Mouse (Mus musculus) liver, embryonic 16.5 days (tissue): ENCODE measurements at regions not wholly inside any gene's neighbourhood (a gene's known extent, or its start where the extent isn't known, plus 50 kb on each side); places are given as distances from the start of the nearest gene placed in this dataset.

Source experiments
- ATAC-seq: fragments of 200-750 bp; cut with Nextera tagmentation; 2 replicates; pipeline ENCODE4 v1.8.0; 2017; ENCODE audit warnings: low read depth, mild to moderate bottlenecking, moderate number of reproducible peaks, moderate library complexity
- H3K27ac ChIP-seq: fragments of 300-500 bp; sonication (generic); 2 replicates; pipeline ENCODE4 v1.5.1; 2014; ENCODE audit warnings: mild to moderate bottlenecking, low read length
- H3K27me3 ChIP-seq: fragments of 300-500 bp; sonication (generic); 2 replicates; pipeline ENCODE4 v1.6.1; 2014; ENCODE audit warnings: low read depth, low read length, mixed read lengths; ENCODE audit not compliant: control insufficient read depth, insufficient read depth
- H3K36me3 ChIP-seq: fragments of 300-500 bp; sonication (generic); 2 replicates; pipeline ENCODE4 v1.6.1; 2014; ENCODE audit warnings: mild to moderate bottlenecking; ENCODE audit not compliant: control insufficient read depth, insufficient read depth
- H3K4me1 ChIP-seq: fragments of 300-500 bp; sonication (generic); 2 replicates; pipeline ENCODE4 v1.6.1; 2014; ENCODE audit warnings: low read depth, low read length, mixed read lengths; ENCODE audit not compliant: control insufficient read depth
- H3K4me2 ChIP-seq: fragments of 300-500 bp; sonication (generic); 2 replicates; pipeline ENCODE4 v1.6.1; 2014; ENCODE audit warnings: low read depth, low read length, mixed read lengths
- H3K4me3 ChIP-seq: fragments of 300-500 bp; sonication (generic); 2 replicates; pipeline ENCODE4 v1.5.1; 2014; ENCODE audit warnings: low read depth, mild to moderate bottlenecking, low read length
- H3K9ac ChIP-seq: fragments of 300-500 bp; sonication (generic); 2 replicates; pipeline ENCODE4 v1.6.1; 2014; ENCODE audit warnings: low read depth, low read length
- H3K9me3 ChIP-seq: fragments of 300-500 bp; sonication (generic); replicated peaks from 2 replicates; pipeline ENCODE4 v1.6.1; 2016; ENCODE audit warnings: low read length; ENCODE audit not compliant: control insufficient read depth
- WGBS: fragments of 180-500 bp; shearing (Covaris S2); extraction: QIAGEN DNeasy Blood & Tissue Kit; methylation state at CpG from one replicate; pipeline ENCODE4 v1.1.7; 2014; ENCODE audit not compliant: insufficient replicate concordance; 5-methylcytosine and 5-hydroxymethylcytosine counted together

- 25% methylated on average over 2 of the region's 2 CpGs for WGBS
- H3K9me3 ChIP-seq = no peaks in the 10 kb centered on the region
- H3K4me1 ChIP-seq = no peaks in the 10 kb centered on the region
- H3K9ac ChIP-seq = no peak overlapping the region
- no peaks in the 10 kb centered on the region for H3K27me3 ChIP-seq
- H3K4me2 ChIP-seq = no peak overlapping the region
- no peak overlapping the region for H3K4me3 ChIP-seq
- H3K27ac ChIP-seq = no peak overlapping the region
- ATAC-seq = no peak
- no peaks in the 10 kb centered on the region for H3K36me3 ChIP-seq
Observed at GRCm38 (mm10) chr11:28782486-28782885, 70.5 kb upstream of the Efemp1 start.

DNA sequence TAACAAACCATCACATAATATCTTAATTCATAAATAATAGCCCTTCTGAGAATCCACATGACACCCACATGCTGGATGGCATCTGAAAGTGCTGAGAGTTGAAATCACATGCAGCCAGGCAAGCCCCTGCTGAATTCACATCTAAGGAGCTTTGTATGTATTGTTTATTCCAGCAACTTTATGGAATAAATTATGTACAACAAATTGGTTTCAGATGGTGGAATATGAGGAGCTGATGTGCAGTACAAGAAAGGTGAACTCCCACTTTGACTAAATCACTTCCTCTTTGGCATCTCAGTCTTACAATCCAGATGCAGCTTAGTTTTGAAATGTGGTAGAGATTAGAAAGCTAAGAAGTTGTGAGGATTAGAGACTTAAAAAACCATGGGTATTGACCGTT lies 82.2 kb upstream of the Efemp1 start:
- no peaks in the 10 kb centered on the region for H3K9me3 ChIP-seq
- H3K4me1 ChIP-seq = no peaks in the 10 kb centered on the region
- no peaks in the 10 kb centered on the region for H3K27me3 ChIP-seq
- H3K27ac ChIP-seq = no peak overlapping the region
- no peak overlapping the region for H3K4me3 ChIP-seq
- 59% methylated on average over 1 of the region's 1 CpGs for WGBS
- H3K9ac ChIP-seq = no peak overlapping the region
- H3K4me2 ChIP-seq = no peak overlapping the region
- no peaks in the 10 kb centered on the region for H3K36me3 ChIP-seq
- ATAC-seq = no peak

GRCm38 (mm10) chr11:28760751-28761150 lies 92.3 kb upstream of the Efemp1 start:
- Histone ChIP-seq H3K9ac (no peak overlapping the region), H3K36me3 (no peaks in the 10 kb centered on the region), H3K9me3 (no peaks in the 10 kb centered on the region), H3K4me2 (no peak overlapping the region), H3K4me1 (no peaks in the 10 kb centered on the region), H3K27me3 (no peaks in the 10 kb centered on the region), H3K27ac (no peak overlapping the region), H3K4me3 (no peak overlapping the region)
- no peak for ATAC-seq

DNA sequence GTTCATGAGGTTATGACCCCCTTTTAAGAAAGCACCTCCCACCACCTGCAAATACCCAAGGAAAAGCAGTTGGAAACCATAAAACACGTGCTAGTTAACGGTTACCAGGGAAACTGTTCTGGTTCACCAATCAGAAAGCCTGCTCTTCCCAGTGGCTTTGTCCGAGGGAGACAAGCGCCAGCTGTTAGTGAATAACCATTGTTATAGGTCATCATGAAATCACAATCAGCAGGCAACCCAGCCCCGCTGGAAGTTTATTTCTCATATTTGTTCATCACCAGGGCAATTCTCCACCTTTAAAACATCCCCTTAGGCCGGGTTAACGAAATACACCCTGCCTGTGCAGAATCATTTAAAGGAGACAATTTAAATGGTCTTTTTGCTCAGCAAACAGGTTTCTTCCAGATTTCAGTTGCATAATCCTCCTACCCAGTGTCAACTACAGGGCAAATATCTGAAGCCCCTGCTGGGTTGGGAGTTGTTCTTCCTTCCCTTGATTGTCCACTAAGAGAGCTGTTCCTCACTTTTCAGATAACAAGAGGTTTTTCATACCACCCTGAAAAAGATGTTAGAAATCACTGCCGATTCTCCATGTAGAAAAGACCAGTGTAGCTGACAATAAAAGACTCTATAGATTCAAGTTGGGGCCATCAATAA lies 117.9 kb upstream of the Efemp1 start:
- Histone ChIP-seq H3K27ac (no peak overlapping the region), H3K4me3 (no peak overlapping the region), H3K9me3 (no peaks in the 10 kb centered on the region), H3K27me3 (no peaks in the 10 kb centered on the region), H3K4me1 (no peaks in the 10 kb centered on the region), H3K4me2 (no peak overlapping the region), H3K36me3 (no peaks in the 10 kb centered on the region), H3K9ac (no peak overlapping the region)
- 14% methylated on average over 8 of the region's 8 CpGs for WGBS
- ATAC-seq = no peak

DNA sequence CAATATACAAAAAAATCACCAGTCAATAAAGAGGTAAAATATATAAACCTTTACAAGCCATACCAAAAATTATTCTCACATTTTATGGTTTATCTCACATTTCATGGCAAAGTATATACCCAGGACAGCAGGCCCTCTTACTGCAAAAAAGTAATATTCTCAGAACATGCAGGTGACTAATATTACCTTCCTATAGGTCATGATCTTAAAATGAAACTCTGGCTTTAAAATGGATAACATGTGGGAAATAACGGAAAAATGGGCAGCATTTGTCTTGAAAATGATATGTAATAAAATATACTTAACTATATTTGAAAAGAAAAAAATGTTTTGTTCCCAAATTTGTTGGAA lies 118.4 kb upstream of the Efemp1 start:
- H3K36me3 ChIP-seq = no peaks in the 10 kb centered on the region
- 39% methylated on average over 1 of the region's 1 CpGs for WGBS
- no peaks in the 10 kb centered on the region for H3K4me1 ChIP-seq
- H3K4me2 ChIP-seq = no peak overlapping the region
- no peak overlapping the region for H3K27ac ChIP-seq
- H3K9ac ChIP-seq = no peak overlapping the region
- H3K4me3 ChIP-seq = no peak overlapping the region
- H3K27me3 ChIP-seq = no peaks in the 10 kb centered on the region
- no peaks in the 10 kb centered on the region for H3K9me3 ChIP-seq
- no peak for ATAC-seq

DNA sequence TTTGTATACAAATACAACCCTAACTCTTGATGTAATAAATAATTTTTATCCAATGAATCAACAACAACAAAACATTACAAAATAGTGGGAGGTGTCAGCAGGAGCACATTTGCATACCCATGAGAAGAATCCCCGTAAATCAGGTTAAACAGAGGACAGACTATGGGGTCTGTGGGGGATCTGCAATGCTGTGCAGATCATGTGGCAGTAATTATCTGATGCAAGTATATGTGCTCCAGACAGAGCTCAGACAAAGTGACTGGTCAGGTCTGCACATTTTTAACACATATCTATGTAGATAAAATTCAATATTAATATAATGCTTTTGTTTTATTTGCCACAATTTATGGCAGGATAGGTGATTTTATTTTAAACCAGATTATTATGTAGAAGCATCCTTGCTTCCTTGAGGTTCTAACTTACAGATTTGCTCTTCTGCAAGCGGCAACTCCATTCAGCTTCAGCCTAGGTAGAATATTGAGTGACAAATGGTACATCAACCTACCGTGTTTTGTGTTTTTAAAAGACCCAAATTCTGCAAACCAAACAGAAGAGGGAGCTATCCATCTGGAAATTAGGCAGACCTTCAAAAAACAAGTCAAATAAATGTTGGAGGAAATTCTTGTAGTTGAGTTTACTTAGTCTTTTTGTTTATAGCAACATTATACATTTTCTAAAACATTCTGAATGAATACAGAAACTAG lies 119.0 kb upstream of the Efemp1 start:
- Histone ChIP-seq H3K4me1 (no peaks in the 10 kb centered on the region), H3K36me3 (no peaks in the 10 kb centered on the region), H3K27me3 (no peaks in the 10 kb centered on the region), H3K9ac (no peak overlapping the region), H3K27ac (no peak overlapping the region), H3K4me2 (no peak overlapping the region), H3K9me3 (no peaks in the 10 kb centered on the region), H3K4me3 (no peak overlapping the region)
- WGBS = 35% methylated on average over 3 of the region's 3 CpGs
- no peak for ATAC-seq

- H3K4me2 ChIP-seq = no peak overlapping the region
- no peak overlapping the region for H3K27ac ChIP-seq
- no peaks in the 10 kb centered on the region for H3K36me3 ChIP-seq
- H3K9ac ChIP-seq = no peak overlapping the region
- H3K9me3 ChIP-seq = no peaks in the 10 kb centered on the region
- no peak overlapping the region for H3K4me3 ChIP-seq
- 33% methylated on average over 2 of the region's 2 CpGs for WGBS
- H3K4me1 ChIP-seq = no peaks in the 10 kb centered on the region
- H3K27me3 ChIP-seq = no peaks in the 10 kb centered on the region
- no peak for ATAC-seq
Observed at GRCm38 (mm10) chr11:28730140-28730539, 122.9 kb upstream of the Efemp1 start.

GRCm38 (mm10) chr11:28709511-28709910 lies 125.4 kb upstream of the Ccdc85a start:
- Histone ChIP-seq H3K4me3 (no peak overlapping the region), H3K9ac (no peak overlapping the region), H3K4me2 (no peak overlapping the region), H3K36me3 (no peaks in the 10 kb centered on the region), H3K27me3 (no peaks in the 10 kb centered on the region), H3K27ac (no peak overlapping the region), H3K4me1 (no peaks in the 10 kb centered on the region), H3K9me3 (no peaks in the 10 kb centered on the region)
- 49% methylated on average over 3 of the region's 3 CpGs for WGBS
- no peak for ATAC-seq

DNA sequence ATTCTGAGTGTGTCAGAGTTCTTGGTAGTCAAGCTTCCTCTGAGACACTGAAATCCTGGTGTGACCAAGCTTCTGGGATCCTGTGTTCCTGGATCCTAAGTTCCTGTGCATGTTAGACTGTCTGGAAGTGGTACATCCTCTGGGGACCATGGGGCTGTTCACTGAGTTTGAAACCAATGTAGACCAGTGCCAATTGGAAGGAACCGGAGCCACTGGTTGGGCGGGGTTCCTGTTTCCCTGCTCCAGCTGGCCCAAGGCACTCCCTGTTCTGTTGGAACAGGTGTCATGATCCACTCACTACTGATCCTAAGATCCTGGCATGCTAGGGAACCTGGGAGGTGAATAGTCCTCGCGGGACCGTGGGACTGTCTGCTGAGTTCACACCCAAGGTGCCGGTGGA lies 124.3 kb upstream of the Ccdc85a start:
- 78% methylated on average over 6 of the region's 6 CpGs for WGBS
- Histone ChIP-seq H3K9ac (no peak overlapping the region), H3K27ac (no peak overlapping the region), H3K27me3 (no peaks in the 10 kb centered on the region), H3K36me3 (no peaks in the 10 kb centered on the region), H3K4me1 (no peaks in the 10 kb centered on the region), H3K9me3 (no peaks in the 10 kb centered on the region), H3K4me3 (no peak overlapping the region), H3K4me2 (no peak overlapping the region)
- no peak for ATAC-seq
